ENCODE assay signal across 20 mouse cellular contexts in genomic region chr11:35198537-35199088, GRCm38 (mm10).
"Had no signal": no experiment of that assay in that cellular context is flagged by ENCODE, and none has a peak within 500 bp of the region (broad histone marks: within the 10 kb centered on the region; RNA-seq: fewer than 3 reads in every experiment).

No protein-coding gene starts in this region.

- H3K4me2 ChIP-seq: kidney, embryonic 15.5 days; limb, embryonic 13.5 days; liver, embryonic 12.5 days; liver, embryonic 15.5 days; lung, embryonic 15.5 days; midbrain, embryonic 12.5 days; midbrain, embryonic 15.5 days; neural tube, embryonic 12.5 days; neural tube, embryonic 15.5 days; stomach, embryonic 15.5 days had no signal

- H3K36me3 ChIP-seq: kidney, embryonic 15.5 days; limb, embryonic 13.5 days; liver, embryonic 12.5 days; liver, embryonic 15.5 days; lung, embryonic 15.5 days; midbrain, embryonic 12.5 days; midbrain, embryonic 15.5 days; neural tube, embryonic 12.5 days; neural tube, embryonic 15.5 days; stomach, embryonic 15.5 days had no signal

- H3K9me3 ChIP-seq: kidney, embryonic 15.5 days; limb, embryonic 10.5 days; limb, embryonic 13.5 days; liver, embryonic 12.5 days; liver, embryonic 15.5 days; lung, embryonic 15.5 days; midbrain, embryonic 12.5 days; midbrain, embryonic 15.5 days; neural tube, embryonic 12.5 days; neural tube, embryonic 15.5 days; stomach, embryonic 15.5 days had no signal

- H3K27me3 ChIP-seq: limb, embryonic 13.5 days; neural tube, embryonic 12.5 days; stomach, embryonic 15.5 days had no signal

- H3K9ac ChIP-seq: kidney, embryonic 15.5 days; limb, embryonic 13.5 days; liver, embryonic 12.5 days; liver, embryonic 15.5 days; lung, embryonic 15.5 days; midbrain, embryonic 12.5 days; midbrain, embryonic 15.5 days; neural tube, embryonic 12.5 days; neural tube, embryonic 15.5 days; stomach, embryonic 15.5 days had no signal

- H3K27ac ChIP-seq: kidney, embryonic 15.5 days; limb, embryonic 10.5 days; limb, embryonic 13.5 days; liver, embryonic 12.5 days; liver, embryonic 15.5 days; lung, embryonic 15.5 days; macrophage; midbrain, embryonic 12.5 days; midbrain, embryonic 15.5 days; neural tube, embryonic 12.5 days; neural tube, embryonic 15.5 days; stomach, embryonic 15.5 days had no signal

- DNase-seq: kidney, postnatal 10 days; kidney, postnatal 4 days; liver; lung, adult 18-20 months; retina, postnatal 1 day; right cerebral cortex, postnatal 25 days; spleen, adult 18-20 months; thymus, postnatal 25 days had no signal

- H3K4me3 ChIP-seq: kidney, embryonic 15.5 days; limb, embryonic 10.5 days; limb, embryonic 13.5 days; liver, embryonic 12.5 days; liver, embryonic 15.5 days; lung, embryonic 15.5 days; midbrain, embryonic 12.5 days; midbrain, embryonic 15.5 days; neural tube, embryonic 12.5 days; neural tube, embryonic 15.5 days; stomach, embryonic 15.5 days had no signal

- H3K4me1 ChIP-seq: liver, embryonic 12.5 days; liver, embryonic 15.5 days; stomach, embryonic 15.5 days had no signal

- ATAC-seq: liver, embryonic 12.5 days; midbrain, embryonic 15.5 days had no signal
